Mouse (Mus musculus) liver, postnatal 0 days (tissue): ENCODE measurements around the gene Pde2a.

Source experiments
- CTCF ChIP-seq: sonication (generic); IDR thresholded peaks from 2 replicates; pipeline ENCODE4 v1.5.1; 2016; ENCODE audit warnings: antibody characterized with exemption, low read depth
- EP300 ChIP-seq: IDR thresholded peaks from 2 replicates; pipeline ENCODE4 v1.6.1; 2016; ENCODE audit warnings: antibody characterized with exemption, low read depth, mild to moderate bottlenecking

DNA sequence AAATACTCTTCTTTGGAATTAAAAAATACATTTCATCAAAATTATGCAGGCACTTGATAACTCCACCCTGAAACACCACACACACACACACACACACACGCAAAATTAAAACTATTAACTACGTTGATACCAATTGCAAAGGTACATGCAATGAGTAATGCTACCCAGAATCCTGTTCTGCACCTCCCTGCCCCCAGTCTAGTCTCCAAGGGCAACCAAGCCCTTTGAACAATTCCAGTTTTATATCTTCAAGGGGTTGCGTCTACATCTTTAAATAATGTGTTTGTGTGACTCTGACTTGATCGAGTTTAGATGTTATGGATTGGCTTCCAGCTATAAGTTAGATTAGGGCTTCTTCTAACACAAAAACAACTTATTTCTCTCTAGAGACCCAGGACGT is 114.0 kb downstream of the Pde2a start:
- TF ChIP-seq CTCF = no peak
- no peak for TF ChIP-seq EP300
